Comparison of ENCODE assay signal across 25 mouse cellular contexts in genomic region chr14:23974685-23975084, GRCm38 (mm10). TPM values are rescaled to one million over a fixed set of nuclear protein-coding genes. Genes with fewer than 3 reads are reported as not detected.
"Had no signal": no experiment of that assay in that cellular context is flagged by ENCODE, and none has a peak within 500 bp of the region (broad histone marks: within the 10 kb centered on the region; RNA-seq: fewer than 3 reads in every experiment).

No protein-coding gene starts in this region.

- H3K4me1 ChIP-seq: heart, embryonic 13.5 days; heart, embryonic 15.5 days; hindbrain, embryonic 13.5 days; hindbrain, embryonic 15.5 days; kidney, embryonic 15.5 days; limb, embryonic 13.5 days; limb, embryonic 15.5 days; liver, embryonic 12.5 days had no signal

- H3K27ac ChIP-seq: heart, adult 2 months; heart, embryonic 13.5 days; heart, embryonic 15.5 days; hindbrain, embryonic 13.5 days; hindbrain, embryonic 15.5 days; hindbrain, postnatal 0 days; kidney, embryonic 15.5 days; kidney, postnatal 0 days; layer of hippocampus, adult 2 months; limb, embryonic 13.5 days; limb, embryonic 15.5 days; liver, embryonic 12.5 days; liver, embryonic 14.5 days had no signal

- ATAC-seq: hindbrain, postnatal 0 days; liver, embryonic 12.5 days had no signal

- H3K27me3 ChIP-seq: heart, embryonic 13.5 days; heart, embryonic 15.5 days; hindbrain, embryonic 13.5 days; hindbrain, embryonic 15.5 days; kidney, embryonic 15.5 days; limb, embryonic 13.5 days; limb, embryonic 15.5 days; liver, embryonic 12.5 days had no signal

- H3K4me3 ChIP-seq: heart, adult 2 months; heart, embryonic 13.5 days; heart, embryonic 15.5 days; hindbrain, embryonic 13.5 days; hindbrain, embryonic 15.5 days; kidney, embryonic 15.5 days; layer of hippocampus, adult 2 months; limb, embryonic 13.5 days; limb, embryonic 15.5 days; liver, embryonic 12.5 days had no signal

- DNase-seq: gastrocnemius, postnatal 14 days; gastrocnemius, postnatal 36 days; heart, adult 11 months; heart, adult 2 months; heart, postnatal 14 days; heart, postnatal 36 days; kidney, adult 11 months; kidney, adult 2 months; kidney, adult 9 months; kidney, postnatal 14 days; kidney, postnatal 36 days had no signal

- H3K36me3 ChIP-seq: heart, embryonic 13.5 days; heart, embryonic 15.5 days; hindbrain, embryonic 13.5 days; hindbrain, embryonic 15.5 days; kidney, embryonic 15.5 days; limb, embryonic 13.5 days; limb, embryonic 15.5 days; liver, embryonic 12.5 days had no signal

RNA-seq across cellular contexts. Expression of gene Kcnma1, which starts 39.6 kb away (rescaled TPM):
- total RNA-seq: hematopoietic stem cell, adult 5-6 weeks had no signal
- polyA plus RNA-seq: liver, adult 2 months; liver, embryonic 12.5 days had no signal
